Mouse (Mus musculus): Measurements from ENCODE around the gene Mgat4a. TPM values are rescaled to one million over a fixed set of nuclear protein-coding genes. Genes with fewer than 3 reads are reported as not detected.

Mgat4a gene
- polyA plus RNA-seq, 1 experiment from 2014 or later = 4.5 TPM

- WGBS = 36% methylated on average over 3 of the region's 3 CpGs
- ATAC-seq (ENCODE audit: insufficient read depth, low FRiP score, low TSS enrichment) = no peak; the same call in 1 of the 2 replicates
- Histone ChIP-seq H3K27me3 (ENCODE audit: control insufficient read depth, insufficient read depth, low read length) (no peaks in the 10 kb centered on the region), H3K36me3 (ENCODE audit: control insufficient read depth, insufficient read depth, low read length) (no peaks in the 10 kb centered on the region), H3K27ac (ENCODE audit: low read depth, low read length) (peak overlapping the region; percentile 35; the same call in 1 of the 2 replicates), H3K9me3 (ENCODE audit: control insufficient read depth, low read length) (no peaks in the 10 kb centered on the region), H3K4me1 (ENCODE audit: control insufficient read depth, insufficient read depth, low read length) (0 out of 2 replicates have a peak, but pooled peaks cover 3% of the 10 kb centered on the region), H3K9ac (ENCODE audit: low read length) (no peak overlapping the region), H3K4me3 (ENCODE audit: low read depth, low read length) (no peak overlapping the region), H3K4me2 (ENCODE audit: low read depth) (no peak overlapping the region)
- DNase-seq (ENCODE audit: low spot score) = peak; percentile 27
These were observed 141.9 kb downstream of the Mgat4a start for GRCm38 (mm10) chr1:37398961-37399360.

- no peaks in the 10 kb centered on the region for H3K36me3 ChIP-seq (ENCODE audit: control insufficient read depth, insufficient read depth, low read length)
- 0 out of 2 replicates have a peak, but pooled peaks cover 3% of the 10 kb centered on the region for H3K4me1 ChIP-seq (ENCODE audit: control insufficient read depth, insufficient read depth, low read length)
- H3K27ac ChIP-seq (ENCODE audit: low read depth, low read length) = no peak overlapping the region
- H3K27me3 ChIP-seq (ENCODE audit: control insufficient read depth, insufficient read depth, low read length) = no peaks in the 10 kb centered on the region
- 58% methylated on average over 1 of the region's 1 CpGs for WGBS
- H3K4me2 ChIP-seq (ENCODE audit: low read depth) = no peak overlapping the region
- H3K4me3 ChIP-seq (ENCODE audit: low read depth, low read length) = no peak overlapping the region
- ATAC-seq (ENCODE audit: insufficient read depth, low FRiP score, low TSS enrichment) = no peak
- H3K9me3 ChIP-seq (ENCODE audit: control insufficient read depth, low read length) = no peaks in the 10 kb centered on the region
- no peak overlapping the region for H3K9ac ChIP-seq (ENCODE audit: low read length)
- DNase-seq (ENCODE audit: low spot score) = no peak
These were observed 144.3 kb downstream of the Mgat4a start for GRCm38 (mm10) chr1:37396481-37396880.

GRCm38 (mm10) chr1:37393174-37393573, 147.6 kb downstream of the Mgat4a start:
- H3K4me2 ChIP-seq (ENCODE audit: low read depth) = no peak overlapping the region
- no peaks in the 10 kb centered on the region; the same call in 1 of the 2 replicates for H3K36me3 ChIP-seq (ENCODE audit: control insufficient read depth, insufficient read depth, low read length)
- WGBS = 84% methylated on average over 5 of the region's 5 CpGs
- no peaks in the 10 kb centered on the region for H3K27me3 ChIP-seq (ENCODE audit: control insufficient read depth, insufficient read depth, low read length)
- no peak overlapping the region for H3K9ac ChIP-seq (ENCODE audit: low read length)
- no peak overlapping the region for H3K4me3 ChIP-seq (ENCODE audit: low read depth, low read length)
- ATAC-seq (ENCODE audit: insufficient read depth, low FRiP score, low TSS enrichment) (no peak), DNase-seq (ENCODE audit: low spot score) (no peak)
- no peak overlapping the region for H3K27ac ChIP-seq (ENCODE audit: low read depth, low read length)
- H3K4me1 ChIP-seq (ENCODE audit: control insufficient read depth, insufficient read depth, low read length) = no peaks in the 10 kb centered on the region
- H3K9me3 ChIP-seq (ENCODE audit: control insufficient read depth, low read length) = no peaks in the 10 kb centered on the region

Other genes starting within 250 kb of the Mgat4a start
- gene Inpp4a, start 241.2 kb downstream of the Mgat4a start, polyA plus RNA-seq (2014; fragmentation: Nextera tagmentation; extraction: Ambion mirVana) = 24.4 and 25.8 TPM in 2 replicates
- gene Coa5, start 110.9 kb downstream of the Mgat4a start, polyA plus RNA-seq (2014; fragmentation: Nextera tagmentation; extraction: Ambion mirVana) = 61.7 and 64.0 TPM in 2 replicates
- 113 and 114 TPM in 2 replicates for gene Unc50, start 110.9 kb downstream of the Mgat4a start, polyA plus RNA-seq (2014; fragmentation: Nextera tagmentation; extraction: Ambion mirVana)
- 0.74 and 0.81 TPM in 2 replicates for gene 2010300C02Rik, start 179.1 kb upstream of the Mgat4a start, polyA plus RNA-seq (2014; fragmentation: Nextera tagmentation; extraction: Ambion mirVana)

Measured in neural tube, embryonic 11.5 days (tissue).